Mouse (Mus musculus): Measurements from ENCODE around the gene Sptbn4. TPM values are rescaled to one million over a fixed set of nuclear protein-coding genes. Genes with fewer than 3 reads are reported as not detected.

Gene Sptbn4
- polyA plus RNA-seq, 1 experiment from 2014 or later: 0.51 TPM

DNA sequence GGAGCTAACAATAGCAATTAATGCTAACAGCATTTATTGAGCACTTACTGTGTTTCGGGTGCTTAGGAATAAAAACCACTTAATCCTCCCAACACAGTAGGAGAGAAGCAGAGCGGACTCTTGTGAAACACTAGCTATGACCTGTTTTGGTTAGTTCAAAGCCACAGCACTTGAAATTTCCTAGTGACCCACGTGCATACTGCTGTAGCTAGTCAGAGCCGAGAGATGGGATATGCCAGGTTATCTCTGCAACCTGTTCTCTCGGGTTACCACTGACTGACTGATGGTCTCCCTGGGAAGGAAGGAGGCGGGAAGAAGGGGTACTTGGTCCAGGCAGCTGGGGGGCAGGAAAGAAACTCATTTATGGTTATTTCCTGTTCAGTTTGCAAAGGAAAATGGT is 13.0 kb upstream of the Sptbn4 start:
- no peak for TF ChIP-seq CTCF (IDR thresholded peaks at IDR 0.05; ENCODE audit: low read depth)
- Histone ChIP-seq H3K9ac (no peak overlapping the region), H3K27ac (ENCODE audit: low read depth) (no peak overlapping the region), H3K4me3 (ENCODE audit: low read depth, low read length) (no peak overlapping the region), H3K27me3 (ENCODE audit: insufficient read depth, low read length) (no peaks in the 10 kb centered on the region), H3K4me2 (no peak overlapping the region), H3K4me1 (ENCODE audit: insufficient read depth) (no peaks in the 10 kb centered on the region), H3K9me3 (ENCODE audit: low read depth, low read length) (no peaks in the 10 kb centered on the region), H3K36me3 (ENCODE audit: insufficient read depth) (no peaks in the 10 kb centered on the region)
- ATAC-seq (ENCODE audit: insufficient read depth) (no peak), DNase-seq (no peak)
- WGBS: 69% methylated on average over 6 of the region's 6 CpGs

DNA sequence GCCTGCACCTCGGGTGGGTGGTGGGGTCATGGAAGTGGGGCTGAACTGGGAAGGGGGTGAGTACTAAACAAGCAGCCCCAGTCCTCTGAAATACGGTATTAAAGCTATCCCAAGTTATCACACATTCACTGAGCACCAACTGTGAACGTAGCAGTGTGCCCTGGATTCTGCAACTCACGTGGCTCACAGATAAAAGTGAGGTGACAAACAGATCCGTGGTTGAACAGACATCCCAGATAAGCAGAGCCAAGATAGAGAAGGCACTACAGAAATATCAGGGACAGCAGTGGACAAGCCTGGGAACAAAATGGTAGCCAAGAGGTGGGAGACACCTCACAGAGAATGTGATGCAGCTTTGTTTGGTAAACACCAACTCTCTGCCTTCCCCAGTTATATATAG is 12.2 kb upstream of the Sptbn4 start:
- H3K9ac ChIP-seq: no peak overlapping the region
- 71% methylated on average over 5 of the region's 5 CpGs for WGBS
- ATAC-seq (ENCODE audit: insufficient read depth): no peak
- H3K4me2 ChIP-seq: no peak overlapping the region
- no peak overlapping the region for H3K27ac ChIP-seq (ENCODE audit: low read depth)
- no peak overlapping the region for H3K4me3 ChIP-seq (ENCODE audit: low read depth, low read length)
- DNase-seq: no peak
- no peaks in the 10 kb centered on the region for H3K36me3 ChIP-seq (ENCODE audit: insufficient read depth)
- H3K9me3 ChIP-seq (ENCODE audit: low read depth, low read length): no peaks in the 10 kb centered on the region
- TF ChIP-seq CTCF (IDR thresholded peaks at IDR 0.05; ENCODE audit: low read depth): no peak
- H3K4me1 ChIP-seq (ENCODE audit: insufficient read depth): no peaks in the 10 kb centered on the region
- H3K27me3 ChIP-seq (ENCODE audit: insufficient read depth, low read length): no peaks in the 10 kb centered on the region

DNA sequence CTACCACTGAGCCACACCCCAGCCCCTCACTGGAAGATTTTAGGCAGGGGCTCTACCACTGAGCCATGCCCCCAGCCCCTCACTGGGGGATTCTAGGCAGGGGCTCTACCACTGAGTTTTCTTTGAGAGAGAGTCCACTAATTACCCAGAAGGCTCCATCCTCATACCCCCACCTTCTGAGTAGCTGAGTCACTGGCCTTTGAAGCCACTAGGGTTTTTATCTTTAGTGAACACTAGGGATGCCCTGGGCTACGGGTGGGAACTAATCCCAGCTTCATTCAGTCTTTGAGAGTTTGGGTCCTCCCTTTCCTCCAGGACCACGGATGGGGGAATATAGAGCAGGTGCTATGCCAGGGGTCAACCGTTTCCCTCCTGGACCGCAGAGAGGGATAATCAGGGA is 11.1 kb upstream of the Sptbn4 start:
- no peak for DNase-seq
- Histone ChIP-seq H3K27ac (ENCODE audit: low read depth) (no peak overlapping the region), H3K4me1 (ENCODE audit: insufficient read depth) (no peaks in the 10 kb centered on the region), H3K27me3 (ENCODE audit: insufficient read depth, low read length) (no peaks in the 10 kb centered on the region), H3K9me3 (ENCODE audit: low read depth, low read length) (no peaks in the 10 kb centered on the region), H3K4me3 (ENCODE audit: low read depth, low read length) (no peak overlapping the region), H3K36me3 (ENCODE audit: insufficient read depth) (no peaks in the 10 kb centered on the region), H3K9ac (no peak overlapping the region), H3K4me2 (no peak overlapping the region)
- TF ChIP-seq CTCF (IDR thresholded peaks at IDR 0.05; ENCODE audit: low read depth): no peak
- 86% methylated on average over 4 of the region's 4 CpGs for WGBS
- ATAC-seq (ENCODE audit: insufficient read depth): no peak

DNA sequence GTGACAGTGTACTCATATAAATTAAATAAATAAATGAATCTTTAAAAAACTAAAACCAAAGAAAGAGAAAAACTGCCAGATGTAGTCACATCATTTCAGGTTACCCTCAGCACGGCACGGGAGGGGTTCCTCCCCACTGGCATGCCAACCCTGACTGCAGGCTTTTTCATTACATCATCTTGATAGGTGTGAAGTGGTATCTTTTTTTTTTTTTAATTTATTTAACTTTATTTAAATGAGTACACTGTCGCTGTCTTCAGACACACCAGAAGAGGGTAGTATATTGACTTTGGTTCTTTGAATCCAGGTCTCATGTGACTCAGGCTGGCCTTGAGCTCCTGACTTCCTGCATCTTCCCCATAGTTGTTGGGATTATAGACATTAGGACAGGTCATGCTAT is 7.8 kb upstream of the Sptbn4 start:
- WGBS: 84% methylated on average over 3 of the region's 3 CpGs
- Histone ChIP-seq H3K27me3 (ENCODE audit: insufficient read depth, low read length) (no peaks in the 10 kb centered on the region), H3K9me3 (ENCODE audit: low read depth, low read length) (no peaks in the 10 kb centered on the region), H3K9ac (no peak overlapping the region), H3K27ac (ENCODE audit: low read depth) (no peak overlapping the region), H3K4me3 (ENCODE audit: low read depth, low read length) (no peak overlapping the region), H3K36me3 (ENCODE audit: insufficient read depth) (no peaks in the 10 kb centered on the region), H3K4me2 (no peak overlapping the region), H3K4me1 (ENCODE audit: insufficient read depth) (no peaks in the 10 kb centered on the region)
- DNase-seq (no peak), ATAC-seq (ENCODE audit: insufficient read depth) (no peak)
- TF ChIP-seq CTCF (IDR thresholded peaks at IDR 0.05; ENCODE audit: low read depth): no peak

DNA sequence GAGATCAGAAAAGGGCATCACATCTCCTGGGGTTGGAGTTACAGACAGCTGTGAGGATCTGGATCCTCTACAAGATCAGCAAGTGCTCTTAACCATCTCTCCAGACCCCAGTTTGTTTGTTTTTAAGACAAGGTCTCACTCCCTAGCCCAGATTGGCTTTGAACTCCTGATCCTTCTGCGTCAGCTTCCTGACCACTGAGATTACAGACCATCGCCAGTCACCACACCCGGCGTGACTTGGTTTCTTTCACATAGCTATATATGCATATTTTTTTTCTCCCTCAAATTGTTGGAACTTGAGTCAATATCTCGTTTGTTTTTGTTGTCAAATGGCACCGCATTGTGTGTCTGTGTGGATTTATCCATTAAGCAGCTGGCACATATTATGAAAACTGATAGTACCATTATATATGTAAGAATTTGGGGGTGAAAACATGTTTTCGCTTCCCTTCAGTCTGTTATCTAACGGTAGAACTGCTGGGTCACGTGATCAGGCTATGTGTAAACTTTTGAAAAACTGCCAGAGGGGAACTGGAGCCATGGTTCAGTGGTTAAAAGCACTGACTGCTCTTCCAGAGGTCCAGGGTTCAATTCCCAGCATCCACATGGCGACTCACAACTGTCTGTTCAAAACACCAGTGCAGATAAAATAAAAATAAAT is 7.1 kb upstream of the Sptbn4 start:
- Histone ChIP-seq H3K4me1 (ENCODE audit: insufficient read depth) (no peaks in the 10 kb centered on the region), H3K27ac (ENCODE audit: low read depth) (no peak overlapping the region), H3K9ac (no peak overlapping the region), H3K27me3 (ENCODE audit: insufficient read depth, low read length) (no peaks in the 10 kb centered on the region), H3K4me2 (no peak overlapping the region), H3K4me3 (ENCODE audit: low read depth, low read length) (no peak overlapping the region), H3K9me3 (ENCODE audit: low read depth, low read length) (no peaks in the 10 kb centered on the region), H3K36me3 (ENCODE audit: insufficient read depth) (no peaks in the 10 kb centered on the region)
- TF ChIP-seq CTCF (IDR thresholded peaks at IDR 0.05; ENCODE audit: low read depth): no peak
- DNase-seq (no peak), ATAC-seq (ENCODE audit: insufficient read depth) (no peak)
- WGBS: 58% methylated on average over 10 of the region's 10 CpGs

DNA sequence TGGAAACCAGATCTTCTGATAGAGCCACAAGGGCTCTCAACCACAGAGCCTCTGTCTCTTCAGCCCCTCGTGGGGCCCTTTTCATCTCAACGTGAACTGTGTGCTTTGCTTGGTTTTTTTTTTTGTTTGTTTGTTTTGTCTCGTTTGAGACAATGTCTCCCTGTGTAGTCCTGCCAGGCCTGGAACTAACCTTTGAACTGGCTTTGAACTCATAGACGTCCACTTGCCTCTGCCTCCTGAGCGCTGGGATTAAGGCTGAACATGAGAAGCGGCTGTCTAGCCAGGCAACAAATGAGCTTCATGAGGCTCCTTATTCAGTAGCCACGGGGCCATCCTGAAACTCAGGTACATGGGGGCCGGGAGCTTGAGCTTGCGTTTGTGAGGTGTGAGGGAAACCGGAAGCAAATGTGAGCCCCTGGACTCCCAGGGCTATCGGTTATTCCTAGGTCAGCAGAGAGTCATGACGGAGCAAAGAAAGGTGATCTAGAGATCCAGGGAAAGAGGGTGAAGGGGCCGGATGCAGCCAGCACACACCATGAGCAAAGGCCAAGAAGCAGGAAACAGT is 4.8 kb upstream of the Sptbn4 start:
- H3K4me2 ChIP-seq: no peak overlapping the region
- ATAC-seq (ENCODE audit: insufficient read depth): no peak
- peaks cover 5% of the 10 kb centered on the region; the same call in 1 of the 2 replicates for H3K4me1 ChIP-seq (ENCODE audit: insufficient read depth)
- H3K27me3 ChIP-seq (ENCODE audit: insufficient read depth, low read length): no peaks in the 10 kb centered on the region
- no peak overlapping the region for H3K9ac ChIP-seq
- no peaks in the 10 kb centered on the region for H3K36me3 ChIP-seq (ENCODE audit: insufficient read depth)
- 47% methylated on average over 13 of the region's 13 CpGs for WGBS
- no peaks in the 10 kb centered on the region for H3K9me3 ChIP-seq (ENCODE audit: low read depth, low read length)
- no peak overlapping the region for H3K27ac ChIP-seq (ENCODE audit: low read depth)
- no peak for TF ChIP-seq CTCF (IDR thresholded peaks at IDR 0.05; ENCODE audit: low read depth)
- no peak for DNase-seq
- H3K4me3 ChIP-seq (ENCODE audit: low read depth, low read length): no peak overlapping the region

DNA sequence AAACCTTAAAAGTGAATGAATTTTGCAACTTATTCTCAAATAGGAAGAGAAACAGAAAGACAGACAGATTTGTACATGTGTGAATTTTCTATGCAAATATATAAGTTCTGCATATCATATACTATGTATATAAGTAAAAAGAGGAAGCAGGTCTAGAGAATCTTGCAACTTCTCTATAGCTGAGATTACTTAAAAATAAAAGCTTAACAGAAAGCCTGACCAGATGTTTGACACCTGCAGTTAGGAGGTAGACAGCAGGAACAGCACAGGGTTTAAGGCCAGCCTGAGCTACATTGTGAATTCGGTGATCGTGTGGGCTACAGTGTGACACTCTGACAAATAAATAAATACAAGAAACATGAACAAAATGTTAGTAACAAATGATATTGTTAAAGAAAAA is 3.9 kb upstream of the Sptbn4 start:
- no peak overlapping the region for H3K4me3 ChIP-seq (ENCODE audit: low read depth, low read length)

More for the DNA sequence above, 3.9 kb upstream of the Sptbn4 start:
- Histone ChIP-seq H3K27me3 (ENCODE audit: insufficient read depth, low read length) (peaks cover 7% of the 10 kb centered on the region), H3K9me3 (ENCODE audit: low read depth, low read length) (no peaks in the 10 kb centered on the region), H3K27ac (ENCODE audit: low read depth) (no peak overlapping the region), H3K4me2 (no peak overlapping the region; the same call in 1 of the 2 replicates), H3K9ac (no peak overlapping the region), H3K4me1 (ENCODE audit: insufficient read depth) (peaks cover 5% of the 10 kb centered on the region; the same call in 1 of the 2 replicates), H3K36me3 (ENCODE audit: insufficient read depth) (no peaks in the 10 kb centered on the region)
- DNase-seq (no peak), ATAC-seq (ENCODE audit: insufficient read depth) (no peak)
- no peak for TF ChIP-seq CTCF (IDR thresholded peaks at IDR 0.05; ENCODE audit: low read depth)
- whole genome bisulfite sequencing: 81% methylated on average over 2 of the region's 2 CpGs
